Comparison of ENCODE assay signal across 7 mouse cellular contexts in the genomic region with DNA sequence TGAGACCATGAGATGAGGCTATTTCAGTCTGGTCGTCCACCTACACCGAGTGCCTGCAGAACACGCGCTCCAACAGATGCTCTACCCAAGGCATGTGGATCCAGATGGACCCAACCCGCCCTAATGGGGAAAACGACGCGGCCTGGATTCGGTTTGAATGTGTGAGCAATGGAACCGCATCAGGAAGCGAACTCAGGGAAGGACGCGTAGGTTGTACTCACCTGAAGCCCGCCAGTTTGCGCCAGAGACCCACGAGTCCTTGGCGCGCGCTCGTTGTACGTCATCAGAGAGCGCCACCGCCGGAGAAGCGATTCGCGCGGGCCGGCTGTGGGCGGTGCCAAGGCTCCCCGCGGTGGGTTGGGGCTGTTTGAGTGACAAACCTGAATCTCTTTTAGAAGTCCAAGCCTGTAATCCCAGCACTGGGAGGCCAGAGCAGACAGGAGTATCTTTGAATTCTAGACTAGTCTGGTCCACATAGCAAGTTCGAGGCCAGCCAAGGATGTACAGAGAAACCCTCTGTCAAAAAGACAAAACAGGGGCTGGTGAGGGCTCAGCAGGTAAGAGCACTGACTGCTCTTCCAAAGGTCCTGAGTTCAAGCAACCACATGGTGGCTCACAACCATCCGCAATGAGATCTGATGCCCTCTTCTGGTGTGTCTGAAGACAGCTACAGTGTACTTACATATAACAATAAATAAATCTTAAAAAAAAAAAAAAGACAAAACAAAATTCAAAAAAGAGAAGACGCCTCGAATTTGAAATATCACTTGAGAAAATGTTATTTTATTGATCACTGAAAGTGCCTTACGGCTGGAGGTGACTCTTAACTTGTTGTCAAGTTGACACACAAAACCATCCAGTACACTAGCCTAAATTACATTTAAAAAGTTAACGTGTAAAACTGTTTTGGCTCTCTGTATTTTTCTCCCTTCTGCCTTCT. TPM values are rescaled to one million over a fixed set of nuclear protein-coding genes. Genes with fewer than 3 reads are reported as not detected.
DNase-seq lines count a peak whose midpoint lies in the region; ATAC-seq lines count a peak whose summit lies in the region.

Gene Pfas, minus strand, starts transcription at position 279 of the 940 bp plus-strand sequence.

- ATAC-seq in granulocyte monocyte progenitor cell, adult 5-6 weeks (replicated peaks; ENCODE audit: poor library complexity, severe bottlenecking) = peak; percentile 94
- peak; percentile 82 for ATAC-seq in midbrain, embryonic 13.5 days

- H3K9me3 ChIP-seq in embryonic facial prominence, embryonic 10.5 days = no peaks in the 10 kb centered on the region
- no peaks in the 10 kb centered on the region for H3K9me3 ChIP-seq in limb, embryonic 10.5 days (replicated peaks)
- H3K9me3 ChIP-seq in midbrain, embryonic 13.5 days = no peaks in the 10 kb centered on the region

- H3K4me2 ChIP-seq in midbrain, embryonic 13.5 days (replicated peaks) = peak within 1 kb of the TSS; percentile 55

- 9% methylated on average over 38 of the region's 38 CpGs for WGBS in embryonic facial prominence, embryonic 10.5 days
- 10% methylated on average over 38 of the region's 38 CpGs for WGBS in limb, embryonic 10.5 days
- WGBS in midbrain, embryonic 13.5 days = 9% methylated on average over 38 of the region's 38 CpGs

- H3K4me3 ChIP-seq in embryonic facial prominence, embryonic 10.5 days = peak within 1 kb of the TSS; percentile 85
- peak within 1 kb of the TSS; percentile 75 for H3K4me3 ChIP-seq in limb, embryonic 10.5 days
- peak within 1 kb of the TSS; percentile 66 for H3K4me3 ChIP-seq in midbrain, embryonic 13.5 days (replicated peaks)

- DNase-seq in adrenal gland, postnatal 10 days = peak; percentile 95
- peak; percentile 97 for DNase-seq in embryonic facial prominence, embryonic 10.5 days (ENCODE audit: low spot score)
- DNase-seq in kidney, adult 11 months = peak; percentile 74
- DNase-seq in limb, embryonic 10.5 days (ENCODE audit: low spot score) = peak; percentile 98
- DNase-seq in spleen, adult 12 weeks (ENCODE audit: low spot score) = peak; percentile 91

- H3K27ac ChIP-seq in embryonic facial prominence, embryonic 10.5 days (replicated peaks) = peak within 1 kb of the TSS; percentile 88
- peak within 1 kb of the TSS; percentile 86 for H3K27ac ChIP-seq in limb, embryonic 10.5 days
- H3K27ac ChIP-seq in midbrain, embryonic 13.5 days = peak within 1 kb of the TSS; percentile 63; the same call in 1 of the 2 replicates

- H3K4me1 ChIP-seq in embryonic facial prominence, embryonic 10.5 days = peaks cover 24% of the 10 kb centered on the region
- H3K4me1 ChIP-seq in limb, embryonic 10.5 days = peaks cover 25% of the 10 kb centered on the region
- H3K4me1 ChIP-seq in midbrain, embryonic 13.5 days (replicated peaks) = peaks cover 17% of the 10 kb centered on the region

- H3K9ac ChIP-seq in midbrain, embryonic 13.5 days (replicated peaks) = peak within 1 kb of the TSS; percentile 70

- H3K27me3 ChIP-seq in embryonic facial prominence, embryonic 10.5 days (replicated peaks; ENCODE audit: low read depth, poor library complexity, severe bottlenecking) = no peaks in the 10 kb centered on the region
- no peaks in the 10 kb centered on the region for H3K27me3 ChIP-seq in limb, embryonic 10.5 days (ENCODE audit: low read depth, poor library complexity, severe bottlenecking)
- no peaks in the 10 kb centered on the region for H3K27me3 ChIP-seq in midbrain, embryonic 13.5 days

- peaks cover 27% of the 10 kb centered on the region for H3K36me3 ChIP-seq in embryonic facial prominence, embryonic 10.5 days (replicated peaks)
- H3K36me3 ChIP-seq in limb, embryonic 10.5 days = peaks cover 28% of the 10 kb centered on the region
- H3K36me3 ChIP-seq in midbrain, embryonic 13.5 days = no peaks in the 10 kb centered on the region

RNA-seq across cellular contexts. Expression of gene Pfas, which starts in this region (rescaled TPM):
- total RNA-seq in adrenal gland, postnatal 10 days (2021) = 10 to 100 TPM; 23.8 to 32.9 TPM
- polyA plus RNA-seq in embryonic facial prominence, embryonic 10.5 days (2016; fragmentation: Nextera tagmentation; extraction: Ambion mirVana) = 70.1 and 71.9 TPM in 2 replicates
- total RNA-seq in granulocyte monocyte progenitor cell, adult 5-6 weeks (2014; fragmentation: Nextera tagmentation) = 47.3 and 48.4 TPM in 2 replicates
- 45.5 and 56.2 TPM in 2 replicates for total RNA-seq in granulocyte monocyte progenitor cell, adult 5-6 weeks (2017)
- 66.5 and 70.0 TPM in 2 replicates for polyA plus RNA-seq in limb, embryonic 10.5 days (2016; fragmentation: Nextera tagmentation; extraction: Ambion mirVana)
- polyA plus RNA-seq in midbrain, embryonic 13.5 days (2015; fragmentation: Nextera tagmentation; extraction: Ambion mirVana) = 25.7 and 26.0 TPM in 2 replicates

Comparison
In these comparisons a context has a peak if more than half of its experiments do, and no peak if none do; other contexts are left out.
1. Peak in every context shown above with its lines: DNase-seq, ATAC-seq, H3K4me3 ChIP-seq and H3K27ac ChIP-seq.